Mouse (Mus musculus): ENCODE results near the gene Zbtb39. TPM values are rescaled to one million over a fixed set of nuclear protein-coding genes. Genes with fewer than 3 reads are reported as not detected.

Zbtb39 gene
- polyA plus RNA-seq, 1 experiment from 2014 or later: 5.3 TPM

DNA sequence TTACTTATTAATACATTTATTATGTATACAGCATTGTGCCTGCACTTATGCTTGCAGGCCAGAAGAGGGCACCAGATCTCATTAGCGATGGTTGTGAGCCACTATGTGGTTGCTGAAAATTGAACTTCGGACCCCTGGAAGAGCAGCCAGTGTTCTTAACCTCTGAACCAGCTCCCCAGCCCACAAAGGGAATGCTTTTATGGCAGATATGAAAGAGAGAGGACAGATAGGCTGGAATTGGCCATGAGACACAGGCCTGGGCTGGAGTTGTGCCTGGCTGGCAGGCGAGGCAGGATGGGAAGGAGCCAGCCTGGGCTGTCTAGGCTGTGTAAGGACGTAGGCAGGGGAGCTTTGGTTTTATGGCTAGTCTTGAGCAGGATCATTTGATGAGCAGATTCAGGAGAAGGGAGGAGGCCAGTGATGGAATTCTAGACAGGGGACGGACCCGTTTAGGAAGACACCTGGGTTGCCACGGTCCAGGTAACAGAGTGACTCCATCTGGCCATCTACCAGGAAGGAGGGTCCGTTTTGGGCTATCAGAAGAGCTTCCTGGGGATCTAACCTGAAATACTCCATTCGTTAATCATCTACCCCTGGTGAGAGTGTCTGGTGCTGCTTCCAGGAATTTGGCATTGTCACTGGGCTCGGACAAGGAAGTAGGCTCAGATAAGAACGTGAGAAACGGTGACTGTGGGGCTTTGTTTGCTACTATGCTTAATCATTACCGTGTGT, 1.0 kb upstream of the Zbtb39 start:
- WGBS: 57% methylated on average over 13 of the region's 13 CpGs

GRCm38 (mm10) chr10:127739661-127740161, 373 bp downstream of the Zbtb39 start:
- Histone ChIP-seq H3K9me3 (no peaks in the 10 kb centered on the region), H3K4me3 (replicated peaks) (peak overlapping the region; percentile 96), H3K9ac (replicated peaks) (peak overlapping the region; percentile 95), H3K4me1 (replicated peaks) (peaks cover 12% of the 10 kb centered on the region), H3K27ac (peak overlapping the region; percentile 82), H3K27me3 (peaks cover 9% of the 10 kb centered on the region; the same call in 1 of the 2 replicates), H3K36me3 (peaks cover 35% of the 10 kb centered on the region), H3K4me2 (replicated peaks) (peak overlapping the region; percentile 77)
- WGBS: under 1% methylated on average over 55 of the region's 55 CpGs
- peak; percentile 77 for ATAC-seq

More for the DNA sequence above, 1.0 kb upstream of the Zbtb39 start:
- H3K4me2 ChIP-seq (replicated peaks): no peak overlapping the region
- peaks cover 21% of the 10 kb centered on the region for H3K36me3 ChIP-seq
- peaks cover 14% of the 10 kb centered on the region; the same call in 1 of the 2 replicates for H3K27me3 ChIP-seq
- H3K9me3 ChIP-seq: no peaks in the 10 kb centered on the region
- H3K4me3 ChIP-seq (replicated peaks): no peak overlapping the region
- peaks cover 12% of the 10 kb centered on the region for H3K4me1 ChIP-seq (replicated peaks)
- ATAC-seq: no peak
- no peak overlapping the region for H3K27ac ChIP-seq
- no peak overlapping the region for H3K9ac ChIP-seq (replicated peaks)

DNA sequence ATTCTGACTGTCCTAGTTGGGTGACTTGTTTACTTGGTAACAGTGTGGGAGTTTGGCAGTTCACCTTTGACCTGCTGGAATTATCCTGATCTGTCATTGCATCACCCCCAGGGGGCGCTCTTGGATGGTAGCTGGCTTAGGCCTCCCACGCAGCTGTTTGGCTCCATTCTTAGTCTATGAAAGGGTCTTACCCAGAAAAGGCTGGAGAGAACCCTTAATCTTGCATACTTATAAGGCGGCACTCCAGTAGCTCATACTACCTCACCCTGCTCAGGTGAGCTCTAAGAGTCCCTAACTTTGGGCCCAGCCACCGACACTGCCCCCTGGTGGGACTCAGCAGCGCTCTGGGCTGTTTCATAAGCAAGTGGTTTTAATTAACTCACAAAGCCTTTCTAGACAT, 5.3 kb downstream of the Zbtb39 start:
- Histone ChIP-seq H3K4me1 (replicated peaks) (peaks cover 20% of the 10 kb centered on the region), H3K4me2 (replicated peaks) (no peak overlapping the region), H3K9me3 (no peaks in the 10 kb centered on the region), H3K9ac (replicated peaks) (no peak overlapping the region), H3K27ac (no peak overlapping the region), H3K36me3 (peaks cover 77% of the 10 kb centered on the region), H3K27me3 (no peaks in the 10 kb centered on the region), H3K4me3 (replicated peaks) (no peak overlapping the region)
- 67% methylated on average over 5 of the region's 5 CpGs for WGBS
- ATAC-seq: no peak

DNA sequence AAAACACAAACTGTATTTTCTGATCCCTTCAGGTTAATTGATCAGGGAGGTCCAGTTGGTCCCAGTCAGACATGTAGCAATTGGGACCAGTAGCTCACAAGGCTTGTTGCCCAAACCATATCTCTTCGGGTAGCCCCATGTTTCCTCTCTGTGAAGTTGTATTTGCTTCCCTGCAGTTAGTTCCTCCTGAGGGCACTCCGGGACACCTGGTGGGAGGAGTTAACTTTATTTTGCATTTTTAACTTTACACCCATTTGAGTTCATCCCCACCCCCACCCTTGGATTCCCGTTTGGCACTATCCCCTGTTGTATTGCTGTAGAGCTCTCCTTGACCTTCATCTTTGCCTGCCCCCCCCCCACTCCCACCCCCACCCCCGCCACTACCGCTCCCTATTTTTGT, 6.5 kb downstream of the Zbtb39 start:
- H3K4me1 ChIP-seq (replicated peaks): peaks cover 15% of the 10 kb centered on the region
- 80% methylated on average over 5 of the region's 5 CpGs for WGBS
- no peak overlapping the region for H3K4me3 ChIP-seq (replicated peaks)
- H3K27me3 ChIP-seq: no peaks in the 10 kb centered on the region
- no peak overlapping the region for H3K4me2 ChIP-seq (replicated peaks)
- no peak for ATAC-seq
- H3K36me3 ChIP-seq: peaks cover 77% of the 10 kb centered on the region
- no peak overlapping the region for H3K9ac ChIP-seq (replicated peaks)
- no peaks in the 10 kb centered on the region for H3K9me3 ChIP-seq
- H3K27ac ChIP-seq: no peak overlapping the region

- Histone ChIP-seq H3K4me1 (replicated peaks) (peaks cover 12% of the 10 kb centered on the region), H3K4me3 (replicated peaks) (no peak overlapping the region), H3K27me3 (no peaks in the 10 kb centered on the region), H3K9ac (replicated peaks) (no peak overlapping the region), H3K36me3 (peaks cover 67% of the 10 kb centered on the region), H3K27ac (no peak overlapping the region), H3K9me3 (no peaks in the 10 kb centered on the region), H3K4me2 (replicated peaks) (no peak overlapping the region)
- WGBS: 95% methylated on average over 8 of the region's 8 CpGs
- no peak for ATAC-seq
Measured at GRCm38 (mm10) chr10:127747254-127747653, 7.9 kb downstream of the Zbtb39 start.

GRCm38 (mm10) chr10:127748847-127749612, 9.7 kb downstream of the Zbtb39 start:
- Histone ChIP-seq H3K4me1 (replicated peaks) (peaks cover 12% of the 10 kb centered on the region), H3K9ac (replicated peaks) (no peak overlapping the region), H3K27me3 (no peaks in the 10 kb centered on the region), H3K36me3 (peaks cover 49% of the 10 kb centered on the region), H3K9me3 (no peaks in the 10 kb centered on the region), H3K27ac (no peak overlapping the region), H3K4me3 (replicated peaks) (no peak overlapping the region), H3K4me2 (replicated peaks) (no peak overlapping the region)
- 19% methylated on average over 8 of the region's 8 CpGs for WGBS
- no peak for ATAC-seq

- Histone ChIP-seq H3K4me1 (replicated peaks) (peaks cover 12% of the 10 kb centered on the region), H3K9ac (replicated peaks) (0 out of 2 replicates have a peak overlapping the region, but pooled peaks have one; percentile 41), H3K4me2 (replicated peaks) (peak overlapping the region; percentile 41), H3K27me3 (no peaks in the 10 kb centered on the region), H3K27ac (no peak overlapping the region), H3K9me3 (no peaks in the 10 kb centered on the region), H3K36me3 (peaks cover 37% of the 10 kb centered on the region), H3K4me3 (replicated peaks) (peak overlapping the region; percentile 26)
- no peak for ATAC-seq
- 50% methylated on average over 24 of the region's 24 CpGs for WGBS
Measured at GRCm38 (mm10) chr10:127750136-127750777, 10.9 kb downstream of the Zbtb39 start.

GRCm38 (mm10) chr10:127751548-127751947, 12.2 kb downstream of the Zbtb39 start, which contains the start of gene Gpr182:
TSS of gene Gpr182 (minus strand) at chr10:127751732.
- no peak within 1 kb of the TSS for H3K4me2 ChIP-seq (replicated peaks)
- H3K4me3 ChIP-seq (replicated peaks): no peak within 1 kb of the TSS
- no peaks in the 10 kb centered on the region for H3K27me3 ChIP-seq
- no peaks in the 10 kb centered on the region for H3K9me3 ChIP-seq
- H3K27ac ChIP-seq: no peak within 1 kb of the TSS
- peaks cover 26% of the 10 kb centered on the region for H3K36me3 ChIP-seq
- ATAC-seq: no peak
- 0 out of 2 replicates have a peak within 1 kb of the TSS, but pooled peaks have one; percentile 12 for H3K9ac ChIP-seq (replicated peaks)
- H3K4me1 ChIP-seq (replicated peaks): peaks cover 12% of the 10 kb centered on the region
- 63% methylated on average over 8 of the region's 8 CpGs for WGBS

DNA sequence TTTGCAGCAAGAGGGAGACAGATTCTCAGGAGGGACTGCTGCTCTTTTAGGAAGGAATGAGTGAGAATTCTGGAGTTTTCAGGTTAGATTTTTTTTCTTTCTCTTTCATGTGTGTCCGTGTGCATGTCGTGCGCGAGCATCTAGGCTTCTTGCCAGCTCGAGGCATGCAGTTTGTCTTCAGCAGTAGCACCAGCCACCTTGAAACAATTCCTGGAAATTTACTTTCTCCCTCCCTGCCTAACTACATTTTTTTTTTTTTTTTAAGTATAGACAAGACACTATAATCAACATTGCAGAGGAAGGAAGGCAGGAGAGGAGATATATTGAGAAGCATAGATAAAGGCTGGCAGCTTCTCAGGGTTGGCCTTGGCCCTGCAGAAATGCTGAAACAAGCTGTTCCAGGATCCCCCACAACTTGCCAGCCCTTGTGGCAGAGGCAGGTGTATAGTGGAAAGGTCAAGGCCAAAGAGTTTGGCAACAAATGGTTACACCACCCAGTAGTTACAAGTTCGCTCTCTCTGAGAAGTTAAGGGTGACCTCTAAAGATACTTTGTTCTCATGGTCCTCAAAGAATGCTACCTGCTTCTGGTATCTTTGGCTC, 15.3 kb downstream of the Zbtb39 start:
- Histone ChIP-seq H3K9me3 (no peaks in the 10 kb centered on the region), H3K4me3 (replicated peaks) (no peak overlapping the region), H3K4me1 (replicated peaks) (peaks cover 4% of the 10 kb centered on the region; the same call in 1 of the 2 replicates), H3K4me2 (replicated peaks) (no peak overlapping the region), H3K27me3 (no peaks in the 10 kb centered on the region), H3K9ac (replicated peaks) (no peak overlapping the region), H3K27ac (no peak overlapping the region), H3K36me3 (no peaks in the 10 kb centered on the region)
- no peak for ATAC-seq
- 88% methylated on average over 6 of the region's 6 CpGs for whole genome bisulfite sequencing

- no peak overlapping the region for H3K9ac ChIP-seq (replicated peaks)
- no peak for ATAC-seq
- H3K4me1 ChIP-seq (replicated peaks): no peaks in the 10 kb centered on the region
- H3K9me3 ChIP-seq: no peaks in the 10 kb centered on the region
- WGBS: 85% methylated on average over 3 of the region's 3 CpGs
- H3K27ac ChIP-seq: no peak overlapping the region
- no peak overlapping the region for H3K4me3 ChIP-seq (replicated peaks)
- no peaks in the 10 kb centered on the region for H3K27me3 ChIP-seq
- no peaks in the 10 kb centered on the region for H3K36me3 ChIP-seq
- no peak overlapping the region for H3K4me2 ChIP-seq (replicated peaks)
Measured at GRCm38 (mm10) chr10:127755246-127755645, 15.9 kb downstream of the Zbtb39 start.

DNA sequence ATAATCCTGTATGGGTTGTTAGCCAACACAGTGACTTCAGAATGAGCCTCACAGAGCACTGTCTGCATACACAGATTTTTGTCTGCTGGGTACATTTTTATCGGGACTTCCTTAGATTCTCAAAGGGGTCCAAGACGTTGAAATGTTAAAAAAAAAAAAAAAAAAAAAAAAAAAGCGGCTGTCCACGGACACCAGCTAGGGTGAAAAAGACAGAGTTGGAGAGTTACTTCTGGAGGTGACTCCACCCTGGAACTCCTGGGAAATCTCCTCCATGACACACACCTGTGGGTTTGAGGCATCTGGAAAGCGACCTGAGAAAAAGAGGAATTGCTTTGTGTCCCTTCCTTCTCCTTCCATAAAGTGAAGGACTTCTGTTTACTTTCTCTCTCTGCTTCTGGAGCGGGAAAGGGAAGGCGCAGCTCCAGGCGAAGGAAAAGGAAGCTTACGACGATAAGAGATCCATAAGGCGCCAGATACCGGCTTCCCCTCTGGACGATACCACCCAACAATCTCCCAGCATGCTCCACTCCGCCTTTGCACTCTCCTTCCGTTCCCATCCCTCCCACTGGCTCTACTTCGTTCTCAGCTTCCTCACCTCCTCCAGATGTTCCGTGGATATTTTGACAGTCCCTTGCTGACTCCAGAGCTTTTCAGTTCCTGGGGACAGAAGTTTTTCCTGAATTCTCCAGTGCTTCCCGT, 16.6 kb downstream of the Zbtb39 start:
- Histone ChIP-seq H3K36me3 (no peaks in the 10 kb centered on the region), H3K9me3 (no peaks in the 10 kb centered on the region), H3K4me2 (replicated peaks) (peak overlapping the region; percentile 17), H3K27me3 (no peaks in the 10 kb centered on the region), H3K27ac (no peak overlapping the region), H3K9ac (replicated peaks) (no peak overlapping the region), H3K4me3 (replicated peaks) (no peak overlapping the region), H3K4me1 (replicated peaks) (no peaks in the 10 kb centered on the region)
- WGBS: 47% methylated on average over 18 of the region's 18 CpGs
- ATAC-seq: no peak
